Comparison of ENCODE assay signal across 8 mouse cellular contexts in the genomic region with DNA sequence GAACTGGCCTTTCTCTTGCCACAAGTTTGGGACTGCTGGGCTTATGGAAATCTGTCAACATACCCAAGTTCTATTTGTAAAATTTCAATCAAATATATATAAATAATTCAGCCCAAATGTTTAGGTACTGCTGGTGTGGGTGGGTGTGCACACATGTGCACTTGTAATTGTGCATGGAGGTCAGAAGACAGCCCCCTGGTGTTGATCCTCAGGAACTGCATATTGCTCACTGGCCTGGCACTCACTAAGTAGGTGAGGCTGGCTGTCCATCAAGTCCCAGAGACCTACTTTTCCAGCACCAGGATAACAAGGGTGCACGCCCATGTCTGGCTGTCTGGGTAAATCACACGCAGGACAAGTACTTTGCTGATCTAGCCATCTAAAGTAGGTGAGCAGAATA.
DNase-seq lines count a peak whose midpoint lies in the region; ATAC-seq and TF ChIP-seq lines count a peak whose summit lies in the region.

No protein-coding gene starts in this region.

- H3K9me3 ChIP-seq in lung, postnatal 0 days (ENCODE audit: low read length), result no peaks in the 10 kb centered on the region
- H3K9me3 ChIP-seq in embryonic facial prominence, embryonic 10.5 days, result no peaks in the 10 kb centered on the region
- no peaks in the 10 kb centered on the region for H3K9me3 ChIP-seq in forebrain, embryonic 11.5 days (ENCODE audit: control insufficient read depth, low read length)

- 45% methylated on average over 2 of the region's 2 CpGs for WGBS in lung, postnatal 0 days
- 50% methylated on average over 2 of the region's 2 CpGs for WGBS in embryonic facial prominence, embryonic 10.5 days
- 61% methylated on average over 2 of the region's 2 CpGs for WGBS in forebrain, embryonic 11.5 days

- H3K4me1 ChIP-seq in lung, postnatal 0 days (ENCODE audit: insufficient read depth, low read depth, low read length), result no peaks in the 10 kb centered on the region
- H3K4me1 ChIP-seq in embryonic facial prominence, embryonic 10.5 days, result 0 out of 2 replicates have a peak, but pooled peaks cover under 1% of the 10 kb centered on the region
- H3K4me1 ChIP-seq in forebrain, embryonic 11.5 days (replicated peaks; ENCODE audit: control insufficient read depth, insufficient read depth, low read length), result 0 out of 2 replicates have a peak, but pooled peaks cover 2% of the 10 kb centered on the region

- TF ChIP-seq EP300 in lung, postnatal 0 days (IDR thresholded peaks at IDR 0.05), result no peak

- DNase-seq in adrenal gland, adult 2 months, result peak; percentile 6
- DNase-seq in adrenal gland, adult 8-10 months, result no peak
- peak; percentile 37 for DNase-seq in lung, postnatal 0 days (ENCODE audit: low spot score)
- DNase-seq in lung, postnatal 25 days (ENCODE audit: low spot score), result no peak
- DNase-seq in embryonic facial prominence, embryonic 10.5 days (ENCODE audit: low spot score), result peak; percentile 41
- DNase-seq in skeletal muscle tissue, adult 2 months (ENCODE audit: low read depth, low spot score), result peak; percentile 21
- DNase-seq in forebrain, embryonic 11.5 days (ENCODE audit: low spot score), result no peak
- no peak for DNase-seq in left cerebral cortex, adult 11 months (ENCODE audit: low spot score)

- peak; percentile 70 for TF ChIP-seq CTCF in lung, postnatal 0 days (IDR thresholded peaks at IDR 0.05)

- ATAC-seq in lung, postnatal 0 days, result no peak
- no peak for ATAC-seq in forebrain, embryonic 11.5 days (replicated peaks; ENCODE audit: low FRiP score)

- H3K27me3 ChIP-seq in lung, postnatal 0 days (replicated peaks; ENCODE audit: insufficient read depth, low read length), result no peaks in the 10 kb centered on the region
- no peaks in the 10 kb centered on the region for H3K27me3 ChIP-seq in embryonic facial prominence, embryonic 10.5 days (replicated peaks; ENCODE audit: low read depth, poor library complexity, severe bottlenecking)
- no peaks in the 10 kb centered on the region for H3K27me3 ChIP-seq in forebrain, embryonic 11.5 days (ENCODE audit: control insufficient read depth, insufficient read depth, low read length)

- no peak overlapping the region for H3K27ac ChIP-seq in lung, postnatal 0 days (ENCODE audit: low read length)
- H3K27ac ChIP-seq in embryonic facial prominence, embryonic 10.5 days (replicated peaks), result no peak overlapping the region
- no peak overlapping the region for H3K27ac ChIP-seq in forebrain, embryonic 11.5 days (ENCODE audit: low read depth, low read length)

- no peak overlapping the region for H3K4me3 ChIP-seq in lung, postnatal 0 days (ENCODE audit: low read depth, low read length)
- H3K4me3 ChIP-seq in embryonic facial prominence, embryonic 10.5 days, result no peak overlapping the region
- H3K4me3 ChIP-seq in forebrain, embryonic 11.5 days (ENCODE audit: low read depth, low read length), result no peak overlapping the region

- H3K4me2 ChIP-seq in lung, postnatal 0 days (replicated peaks; ENCODE audit: low read depth, low read length), result no peak overlapping the region
- H3K4me2 ChIP-seq in forebrain, embryonic 11.5 days (ENCODE audit: low read depth, low read length, severe bottlenecking), result no peak overlapping the region

- no peak overlapping the region for H3K9ac ChIP-seq in lung, postnatal 0 days (replicated peaks; ENCODE audit: low read depth)
- no peak overlapping the region for H3K9ac ChIP-seq in forebrain, embryonic 11.5 days (ENCODE audit: low read length)

- no peaks in the 10 kb centered on the region for H3K36me3 ChIP-seq in lung, postnatal 0 days (ENCODE audit: insufficient read depth, low read length)
- no peaks in the 10 kb centered on the region for H3K36me3 ChIP-seq in embryonic facial prominence, embryonic 10.5 days (replicated peaks)
- no peaks in the 10 kb centered on the region for H3K36me3 ChIP-seq in forebrain, embryonic 11.5 days (ENCODE audit: control insufficient read depth, insufficient read depth, low read length)

Comparison
In these comparisons a context has a peak if more than half of its experiments do, and no peak if none do; other contexts are left out.
1. DNase-seq: peak in adrenal gland, adult 2 months (single experiment), lung, postnatal 0 days (single experiment), embryonic facial prominence, embryonic 10.5 days (single experiment) and skeletal muscle tissue, adult 2 months (single experiment); none in adrenal gland, adult 8-10 months (single experiment), lung, postnatal 25 days (single experiment), forebrain, embryonic 11.5 days (single experiment) and left cerebral cortex, adult 11 months (single experiment).